Mouse (Mus musculus): ENCODE results near the gene Tmigd1. TPM values are rescaled to one million over a fixed set of nuclear protein-coding genes. Genes with fewer than 3 reads are reported as not detected.

Tmigd1 gene
- polyA plus RNA-seq (2014; fragmentation: Nextera tagmentation; extraction: Ambion mirVana): 0.23 TPM in 1 of 2 replicates, not detected in the other

DNA sequence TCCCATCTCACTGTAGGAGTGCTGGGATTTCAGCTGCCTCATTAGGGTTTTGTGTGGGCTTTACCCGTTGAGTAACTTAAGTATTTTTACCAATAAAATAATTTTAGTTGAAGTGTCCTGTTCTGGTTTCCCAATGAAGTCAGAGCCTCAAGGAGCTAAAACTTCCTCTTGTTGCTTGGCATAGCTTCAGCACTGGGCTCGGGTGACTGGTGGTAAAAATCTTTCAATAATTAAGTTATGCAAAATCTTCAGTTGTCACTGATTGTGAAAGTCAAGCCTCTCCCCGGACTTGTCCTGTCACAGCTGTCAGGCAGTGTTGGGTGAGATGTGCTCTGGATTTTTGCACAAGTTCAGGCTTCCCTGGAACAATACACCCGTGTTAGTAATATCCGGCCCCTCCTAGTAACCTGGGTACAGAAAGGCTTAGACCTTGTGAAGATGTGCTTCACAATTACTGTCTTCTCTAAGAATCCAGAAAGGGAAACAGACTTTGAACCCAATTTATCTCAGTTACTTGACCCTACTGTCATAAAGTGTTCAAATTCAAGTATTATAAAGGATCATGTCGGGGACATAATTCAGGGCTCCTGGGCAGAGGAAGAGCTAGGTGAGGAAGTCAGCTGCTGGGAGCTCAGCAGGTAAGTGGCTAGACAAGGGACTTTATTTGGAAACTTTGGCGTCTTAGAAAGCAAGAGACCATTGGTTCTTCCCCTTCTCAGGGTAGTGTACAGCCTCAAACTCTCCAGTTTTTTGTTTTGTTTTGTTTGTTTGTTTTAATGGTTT is at the start of gene Tmigd1:
Tmigd1 (plus strand) TSS at position 581 of the 783 bp plus-strand sequence.
- no peak within 1 kb of the TSS for H3K9ac ChIP-seq (ENCODE audit: low read depth, low read length)
- H3K27ac ChIP-seq (ENCODE audit: low read depth, low read length): no peak within 1 kb of the TSS
- no peaks in the 10 kb centered on the region for H3K27me3 ChIP-seq (ENCODE audit: control insufficient read depth, insufficient read depth, low read length)
- no peaks in the 10 kb centered on the region for H3K9me3 ChIP-seq (replicated peaks; ENCODE audit: control insufficient read depth, low read length)
- WGBS (ENCODE audit: insufficient replicate concordance): 61% methylated on average over 7 of the region's 7 CpGs
- no peak within 1 kb of the TSS for H3K4me3 ChIP-seq (ENCODE audit: low read depth, low read length)
- H3K4me1 ChIP-seq (ENCODE audit: control insufficient read depth, insufficient read depth, low read length): no peaks in the 10 kb centered on the region
- no peak for ATAC-seq (replicated peaks; ENCODE audit: insufficient number of reproducible peaks, low FRiP score, low TSS enrichment)
- no peaks in the 10 kb centered on the region for H3K36me3 ChIP-seq (ENCODE audit: control insufficient read depth, insufficient read depth, low read length)
- H3K4me2 ChIP-seq: no peak within 1 kb of the TSS

- Histone ChIP-seq H3K27me3 (ENCODE audit: control insufficient read depth, insufficient read depth, low read length) (no peaks in the 10 kb centered on the region), H3K4me3 (ENCODE audit: low read depth, low read length) (no peak overlapping the region), H3K27ac (ENCODE audit: low read depth, low read length) (no peak overlapping the region), H3K9ac (ENCODE audit: low read depth, low read length) (no peak overlapping the region), H3K4me2 (no peak overlapping the region), H3K9me3 (replicated peaks; ENCODE audit: control insufficient read depth, low read length) (no peaks in the 10 kb centered on the region), H3K36me3 (ENCODE audit: control insufficient read depth, insufficient read depth, low read length) (no peaks in the 10 kb centered on the region), H3K4me1 (ENCODE audit: control insufficient read depth, insufficient read depth, low read length) (peaks cover 20% of the 10 kb centered on the region)
- WGBS (ENCODE audit: insufficient replicate concordance): 64% methylated on average over 17 of the region's 17 CpGs
- no peak for ATAC-seq (replicated peaks; ENCODE audit: insufficient number of reproducible peaks, low FRiP score, low TSS enrichment)
Observed at GRCm38 (mm10) chr11:76854475-76855341, 47.3 kb upstream of the Tmigd1 start.

DNA sequence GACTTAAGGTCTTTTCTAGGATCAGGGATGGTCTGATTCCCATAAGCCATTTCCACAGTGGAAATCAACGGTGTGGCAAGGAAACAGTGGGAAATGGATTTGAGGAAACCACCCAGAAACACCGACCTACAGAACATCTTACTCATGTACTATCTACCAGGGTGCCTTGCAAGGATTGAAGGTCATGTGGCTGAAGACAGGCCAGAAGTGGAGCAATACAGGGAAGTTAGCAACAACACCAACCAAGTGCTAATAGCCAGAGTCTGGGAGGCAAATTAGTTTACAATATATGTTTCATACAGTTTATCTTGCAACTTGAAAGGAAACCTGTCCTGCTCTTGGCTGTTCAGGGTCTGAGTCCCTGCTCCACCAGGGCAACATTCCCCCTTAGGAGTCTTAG is 45.4 kb upstream of the Tmigd1 start:
- Histone ChIP-seq H3K4me3 (ENCODE audit: low read depth, low read length) (no peak overlapping the region), H3K9me3 (replicated peaks; ENCODE audit: control insufficient read depth, low read length) (no peaks in the 10 kb centered on the region), H3K27ac (ENCODE audit: low read depth, low read length) (peak overlapping the region; percentile 35; the same call in 1 of the 2 replicates), H3K9ac (ENCODE audit: low read depth, low read length) (no peak overlapping the region), H3K36me3 (ENCODE audit: control insufficient read depth, insufficient read depth, low read length) (no peaks in the 10 kb centered on the region), H3K27me3 (ENCODE audit: control insufficient read depth, insufficient read depth, low read length) (no peaks in the 10 kb centered on the region), H3K4me1 (ENCODE audit: control insufficient read depth, insufficient read depth, low read length) (peaks cover 20% of the 10 kb centered on the region), H3K4me2 (no peak overlapping the region)
- no peak for ATAC-seq (replicated peaks; ENCODE audit: insufficient number of reproducible peaks, low FRiP score, low TSS enrichment)
- WGBS (ENCODE audit: insufficient replicate concordance): 74% methylated on average over 2 of the region's 2 CpGs

GRCm38 (mm10) chr11:76857111-76857510 is 44.8 kb upstream of the Tmigd1 start:
- peak overlapping the region; percentile 47 for H3K27ac ChIP-seq (ENCODE audit: low read depth, low read length)
- H3K9ac ChIP-seq (ENCODE audit: low read depth, low read length): no peak overlapping the region
- H3K4me1 ChIP-seq (ENCODE audit: control insufficient read depth, insufficient read depth, low read length): peaks cover 20% of the 10 kb centered on the region
- no peaks in the 10 kb centered on the region for H3K27me3 ChIP-seq (ENCODE audit: control insufficient read depth, insufficient read depth, low read length)
- ATAC-seq (replicated peaks; ENCODE audit: insufficient number of reproducible peaks, low FRiP score, low TSS enrichment): no peak
- H3K4me3 ChIP-seq (ENCODE audit: low read depth, low read length): no peak overlapping the region
- H3K36me3 ChIP-seq (ENCODE audit: control insufficient read depth, insufficient read depth, low read length): no peaks in the 10 kb centered on the region
- H3K9me3 ChIP-seq (replicated peaks; ENCODE audit: control insufficient read depth, low read length): no peaks in the 10 kb centered on the region
- no peak overlapping the region for H3K4me2 ChIP-seq
- 36% methylated on average over 7 of the region's 7 CpGs for WGBS (ENCODE audit: insufficient replicate concordance)

DNA sequence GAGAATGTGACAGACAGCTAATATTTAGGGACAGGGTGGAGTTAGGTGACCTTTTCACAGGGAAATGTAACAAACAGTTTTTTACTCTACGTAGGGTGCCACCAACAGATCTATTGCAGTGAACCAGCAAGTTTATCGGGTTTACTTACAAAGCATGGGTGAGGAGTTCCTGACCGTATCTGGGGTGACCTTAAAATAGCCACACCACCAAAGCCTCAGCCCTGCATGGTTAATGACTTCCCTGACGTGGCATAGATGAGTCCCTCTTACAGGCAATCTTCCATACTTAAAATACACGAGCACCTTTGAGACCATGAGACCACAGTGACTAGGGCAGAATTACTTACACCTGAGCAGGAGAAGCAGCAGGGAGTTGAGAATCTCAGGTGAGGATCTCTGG is 43.2 kb upstream of the Tmigd1 start:
- Histone ChIP-seq H3K9ac (ENCODE audit: low read depth, low read length) (no peak overlapping the region), H3K27ac (ENCODE audit: low read depth, low read length) (peak overlapping the region; percentile 63), H3K4me3 (ENCODE audit: low read depth, low read length) (no peak overlapping the region), H3K4me2 (peak overlapping the region; percentile 25), H3K4me1 (ENCODE audit: control insufficient read depth, insufficient read depth, low read length) (peaks cover 20% of the 10 kb centered on the region), H3K9me3 (replicated peaks; ENCODE audit: control insufficient read depth, low read length) (no peaks in the 10 kb centered on the region), H3K36me3 (ENCODE audit: control insufficient read depth, insufficient read depth, low read length) (no peaks in the 10 kb centered on the region), H3K27me3 (ENCODE audit: control insufficient read depth, insufficient read depth, low read length) (no peaks in the 10 kb centered on the region)
- ATAC-seq (replicated peaks; ENCODE audit: insufficient number of reproducible peaks, low FRiP score, low TSS enrichment): no peak
- 36% methylated on average over 5 of the region's 5 CpGs for WGBS (ENCODE audit: insufficient replicate concordance)

DNA sequence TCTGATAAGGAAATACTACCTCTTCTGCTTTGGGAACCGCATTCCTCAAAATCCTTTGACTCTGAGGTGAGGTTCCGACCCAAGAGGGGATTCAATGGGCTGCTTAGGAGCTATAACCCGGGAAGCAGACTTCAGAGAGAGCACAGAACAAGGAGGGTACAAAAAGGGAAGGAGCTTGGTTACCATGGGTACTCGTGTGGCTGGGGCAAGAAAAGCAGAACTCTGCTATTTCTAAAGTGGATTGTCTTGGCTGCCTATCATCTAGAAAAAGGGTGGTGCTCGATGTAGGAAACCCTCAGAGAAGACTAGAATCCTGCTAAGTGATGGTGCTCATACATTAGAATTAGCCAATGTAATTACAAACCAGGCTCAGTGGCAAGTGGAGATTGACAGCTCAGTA is 42.7 kb upstream of the Tmigd1 start:
- H3K9ac ChIP-seq (ENCODE audit: low read depth, low read length): no peak overlapping the region
- H3K4me1 ChIP-seq (ENCODE audit: control insufficient read depth, insufficient read depth, low read length): peaks cover 20% of the 10 kb centered on the region
- 43% methylated on average over 5 of the region's 5 CpGs for WGBS (ENCODE audit: insufficient replicate concordance)
- peak overlapping the region; percentile 63 for H3K27ac ChIP-seq (ENCODE audit: low read depth, low read length)
- peak overlapping the region; percentile 25 for H3K4me2 ChIP-seq
- no peak overlapping the region for H3K4me3 ChIP-seq (ENCODE audit: low read depth, low read length)
- H3K36me3 ChIP-seq (ENCODE audit: control insufficient read depth, insufficient read depth, low read length): no peaks in the 10 kb centered on the region
- no peaks in the 10 kb centered on the region for H3K27me3 ChIP-seq (ENCODE audit: control insufficient read depth, insufficient read depth, low read length)
- no peak for ATAC-seq (replicated peaks; ENCODE audit: insufficient number of reproducible peaks, low FRiP score, low TSS enrichment)
- no peaks in the 10 kb centered on the region for H3K9me3 ChIP-seq (replicated peaks; ENCODE audit: control insufficient read depth, low read length)

DNA sequence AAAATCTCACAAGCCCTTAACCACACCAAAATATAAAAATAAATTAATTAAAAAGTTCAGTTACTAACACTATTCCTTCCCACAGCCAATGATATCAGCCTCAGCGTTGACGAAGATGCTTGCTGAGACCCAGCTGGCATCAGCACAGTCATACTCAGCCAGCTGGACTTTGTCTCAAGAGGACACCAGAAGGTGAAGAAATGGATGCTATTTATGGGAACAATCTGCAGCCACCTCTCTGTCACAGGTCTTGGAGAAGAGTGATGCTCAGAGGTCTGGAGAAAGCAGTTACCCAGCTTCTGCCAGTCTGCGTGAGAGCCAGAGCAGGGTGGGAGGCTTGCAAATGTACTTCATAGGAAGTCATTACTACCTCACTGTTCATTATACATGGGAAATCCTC is 40.8 kb upstream of the Tmigd1 start:
- Histone ChIP-seq H3K9me3 (replicated peaks; ENCODE audit: control insufficient read depth, low read length) (no peaks in the 10 kb centered on the region), H3K27ac (ENCODE audit: low read depth, low read length) (no peak overlapping the region), H3K9ac (ENCODE audit: low read depth, low read length) (no peak overlapping the region), H3K36me3 (ENCODE audit: control insufficient read depth, insufficient read depth, low read length) (no peaks in the 10 kb centered on the region), H3K4me3 (ENCODE audit: low read depth, low read length) (no peak overlapping the region), H3K27me3 (ENCODE audit: control insufficient read depth, insufficient read depth, low read length) (no peaks in the 10 kb centered on the region), H3K4me2 (no peak overlapping the region), H3K4me1 (ENCODE audit: control insufficient read depth, insufficient read depth, low read length) (peaks cover 11% of the 10 kb centered on the region)
- no peak for ATAC-seq (replicated peaks; ENCODE audit: insufficient number of reproducible peaks, low FRiP score, low TSS enrichment)
- WGBS (ENCODE audit: insufficient replicate concordance): 44% methylated on average over 3 of the region's 3 CpGs

DNA sequence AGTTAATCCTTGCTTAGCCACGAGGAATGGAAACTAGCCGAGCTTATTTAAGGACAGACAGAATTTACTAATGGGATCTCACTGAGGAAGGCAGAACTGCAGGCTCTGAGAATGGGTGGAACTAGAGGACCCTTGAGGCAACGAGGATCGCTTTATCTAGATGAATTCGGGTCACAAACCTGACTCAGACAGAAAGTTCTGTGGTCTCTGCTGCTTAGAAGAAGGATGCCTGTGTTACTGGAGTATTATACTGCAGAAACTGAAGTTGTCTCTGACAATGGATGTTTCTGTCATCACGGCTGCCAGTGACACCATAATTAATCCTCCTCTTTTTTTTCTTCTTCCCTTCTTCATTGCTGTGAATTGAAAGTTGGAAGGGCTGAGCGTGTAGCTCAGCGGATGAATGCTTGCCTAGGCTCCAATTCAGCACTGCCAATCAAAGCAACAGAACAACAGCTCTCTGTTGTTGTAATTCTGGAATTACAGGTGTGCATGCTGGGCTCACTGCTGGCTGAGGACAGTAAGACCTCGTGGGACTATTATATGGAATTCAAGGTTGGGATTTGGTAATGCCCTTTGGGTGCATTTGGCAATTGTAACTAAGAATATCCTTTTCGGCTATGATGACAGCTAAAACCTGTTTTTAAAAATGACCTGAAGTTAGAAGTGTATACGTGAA is 29.3 kb upstream of the Tmigd1 start:
- H3K4me2 ChIP-seq: no peak overlapping the region
- H3K36me3 ChIP-seq (ENCODE audit: control insufficient read depth, insufficient read depth, low read length): no peaks in the 10 kb centered on the region
- no peak overlapping the region for H3K27ac ChIP-seq (ENCODE audit: low read depth, low read length)
- no peaks in the 10 kb centered on the region for H3K9me3 ChIP-seq (replicated peaks; ENCODE audit: control insufficient read depth, low read length)
- no peak overlapping the region for H3K9ac ChIP-seq (ENCODE audit: low read depth, low read length)
- no peaks in the 10 kb centered on the region for H3K27me3 ChIP-seq (ENCODE audit: control insufficient read depth, insufficient read depth, low read length)
- no peak overlapping the region for H3K4me3 ChIP-seq (ENCODE audit: low read depth, low read length)
- H3K4me1 ChIP-seq (ENCODE audit: control insufficient read depth, insufficient read depth, low read length): no peaks in the 10 kb centered on the region
- no peak for ATAC-seq (replicated peaks; ENCODE audit: insufficient number of reproducible peaks, low FRiP score, low TSS enrichment)
- WGBS (ENCODE audit: insufficient replicate concordance): 71% methylated on average over 11 of the region's 11 CpGs
